Mouse (Mus musculus): ENCODE data around the gene Ptgr1.

Ptgr1 gene

GRCm38 (mm10) chr4:58925664-58926063 lies 61.3 kb downstream of the Ptgr1 start:
- no peak for DNase-seq

DNA sequence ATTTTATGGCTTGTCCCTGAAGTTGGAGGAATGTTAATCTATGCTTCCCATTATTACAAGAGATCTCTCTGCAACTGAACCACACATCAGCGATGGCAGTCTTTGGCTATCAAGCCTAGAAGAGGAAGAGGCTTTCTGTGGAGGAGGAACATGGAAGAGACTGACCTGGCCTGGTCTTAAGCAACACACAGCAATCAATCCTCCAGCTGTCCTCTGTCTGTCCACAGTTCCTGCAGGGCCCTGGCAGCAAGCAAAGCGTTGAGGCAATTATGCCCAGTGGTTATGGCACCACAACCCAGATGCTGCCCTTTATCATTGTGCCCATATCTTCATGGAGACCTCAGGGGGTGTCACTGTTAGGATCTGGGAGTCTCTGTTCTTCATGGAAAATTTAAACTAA lies 63.0 kb downstream of the Ptgr1 start:
- no peak for DNase-seq

All from right cerebral cortex, adult 18-20 months (tissue).